Mouse (Mus musculus): ENCODE data around the gene Foxm1.

Gene Foxm1

GRCm38 (mm10) chr6:128362381-128363006 lies at the start of gene Foxm1, which contains the start of gene Rhno1:
Gene Foxm1 (plus strand): TSS chr6:128362967.
Gene Rhno1 (minus strand): TSS chr6:128362911.
- peak; percentile 89 for DNase-seq (ENCODE audit: low spot score)

DNA sequence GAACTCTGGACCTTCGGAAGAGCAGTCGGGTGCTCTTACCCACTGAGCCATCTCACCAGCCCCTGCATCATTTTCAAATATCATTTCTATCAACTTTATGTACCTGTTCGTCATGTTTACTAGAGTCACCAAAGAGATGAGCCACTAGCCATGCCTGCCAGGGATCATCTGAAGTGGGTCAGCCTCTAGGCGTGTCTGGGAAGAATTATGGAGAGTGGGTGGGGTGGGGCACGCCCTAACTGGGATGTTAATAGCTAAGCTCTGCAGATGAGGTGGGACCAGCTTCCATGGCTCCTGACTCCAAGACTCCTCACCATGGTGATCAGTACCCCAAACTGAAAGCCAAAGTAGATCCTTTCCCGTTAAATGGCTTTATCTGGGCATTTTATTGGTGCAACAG lies 48.0 kb upstream of the Foxm1 start:
- DNase-seq (ENCODE audit: low spot score): no peak

DNA sequence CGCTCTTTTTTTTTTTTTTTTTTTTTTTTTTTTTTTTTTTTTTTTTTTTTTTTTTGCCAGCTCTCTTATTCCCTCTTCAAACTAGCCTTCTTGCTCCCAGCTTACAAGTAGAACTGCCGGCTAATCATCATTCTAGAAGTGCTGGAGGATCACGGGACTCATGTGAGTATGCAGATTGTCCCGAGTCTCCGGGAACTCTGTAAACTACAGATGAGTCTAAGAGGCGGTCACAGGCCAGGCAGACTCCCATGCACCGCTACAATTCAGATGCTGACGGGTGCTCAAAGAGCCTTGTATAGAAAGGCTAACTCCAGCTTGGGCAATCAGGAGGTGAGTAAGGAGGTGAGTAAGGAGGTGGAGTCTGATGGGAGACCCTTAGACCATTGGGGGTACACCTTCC lies 47.2 kb upstream of the Foxm1 start:
- no peak for DNase-seq (ENCODE audit: low spot score)

- DNase-seq (ENCODE audit: low spot score): no peak
Observed at GRCm38 (mm10) chr6:128318317-128318716, 44.5 kb upstream of the Foxm1 start.

GRCm38 (mm10) chr6:128334397-128335124 lies 28.2 kb upstream of the Foxm1 start:
- peak; percentile 40 for DNase-seq (ENCODE audit: low spot score)

GRCm38 (mm10) chr6:128337467-128337866 lies 25.3 kb upstream of the Foxm1 start:
- no peak for DNase-seq (ENCODE audit: low spot score)

DNA sequence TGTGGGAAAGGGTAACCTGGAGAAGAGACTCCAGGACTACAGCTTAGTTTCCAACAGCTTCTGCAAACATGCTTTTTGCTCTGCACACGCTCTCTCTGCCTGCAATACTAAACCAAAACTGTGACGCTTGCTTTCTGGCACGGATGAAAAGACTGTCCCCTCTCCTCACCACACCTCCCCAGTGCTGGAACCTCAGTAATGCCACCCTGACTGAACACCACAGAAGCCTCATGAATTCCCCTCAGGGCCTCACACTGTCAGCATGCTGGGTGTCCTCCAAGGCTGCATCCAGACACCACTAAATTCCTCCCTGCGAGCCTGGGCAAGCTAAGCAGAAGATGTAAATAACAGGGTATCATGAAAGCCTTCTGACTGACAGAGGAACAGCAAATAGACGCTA lies 23.9 kb upstream of the Foxm1 start:
- no peak for DNase-seq (ENCODE audit: low spot score)

GRCm38 (mm10) chr6:128341956-128342723 lies 20.6 kb upstream of the Foxm1 start:
- DNase-seq (ENCODE audit: low spot score): no peak

DNA sequence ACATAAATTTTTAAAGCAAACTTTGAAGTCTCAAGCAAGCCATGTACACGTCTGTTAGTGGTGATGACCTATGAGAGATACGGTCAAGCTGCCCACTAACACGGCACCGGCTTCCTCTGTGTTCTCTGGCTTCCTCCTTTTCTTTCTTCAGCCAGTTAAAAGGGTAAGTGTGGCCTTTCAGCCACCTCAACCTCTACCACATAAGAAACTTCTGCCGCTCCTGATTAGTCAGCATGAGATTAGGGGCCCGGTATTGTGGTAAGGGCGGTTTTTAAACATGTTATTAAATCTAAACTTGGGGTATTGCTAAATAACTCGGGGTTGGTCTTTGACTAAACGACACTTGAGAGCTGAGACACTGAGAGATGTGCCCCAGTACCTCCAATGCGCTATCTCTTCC lies 17.1 kb upstream of the Foxm1 start:
- DNase-seq (ENCODE audit: low spot score): no peak

GRCm38 (mm10) chr6:128346782-128347181 lies 16.0 kb upstream of the Foxm1 start:
- DNase-seq (ENCODE audit: low spot score): no peak

DNA sequence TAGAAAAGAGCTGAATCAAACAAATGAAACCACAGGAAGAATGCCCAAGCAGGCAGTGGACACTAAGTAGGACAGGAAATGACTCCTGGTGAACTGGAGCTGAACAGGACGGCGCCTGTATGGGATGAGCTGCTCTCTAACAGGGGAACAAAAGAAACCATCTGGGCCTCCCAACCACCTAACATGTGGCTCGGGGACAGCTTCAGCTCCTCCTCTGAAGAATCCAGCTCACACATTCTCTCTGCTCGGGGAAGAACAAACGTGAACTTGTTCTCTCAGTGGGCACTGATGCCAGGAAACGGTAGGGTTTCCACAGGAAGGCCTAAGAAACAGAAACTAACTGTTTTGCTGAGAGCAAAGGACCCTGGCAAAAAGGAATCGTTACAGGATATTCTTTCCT lies 13.1 kb upstream of the Foxm1 start:
- no peak for DNase-seq (ENCODE audit: low spot score)

DNA sequence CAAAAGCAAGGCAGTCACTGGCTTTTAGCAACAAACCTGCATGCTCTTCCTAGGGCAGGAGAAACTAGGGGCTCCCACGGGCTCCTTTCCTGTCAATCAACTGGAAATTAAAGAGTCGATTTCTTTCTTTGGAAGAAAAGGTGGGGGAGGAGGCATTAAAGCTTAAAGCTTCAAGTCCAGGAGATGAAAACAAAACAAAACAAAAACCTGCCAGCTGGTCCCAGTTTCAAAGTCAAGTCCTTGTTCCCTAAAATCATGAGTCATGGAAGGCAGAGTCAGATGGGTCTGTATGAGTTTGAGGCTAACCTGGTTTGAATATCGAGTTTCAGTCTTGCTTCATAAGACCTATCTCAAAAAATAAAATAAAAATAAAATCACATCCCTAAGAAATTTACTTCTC lies 8.6 kb upstream of the Foxm1 start:
- no peak for DNase-seq (ENCODE audit: low spot score)

DNA sequence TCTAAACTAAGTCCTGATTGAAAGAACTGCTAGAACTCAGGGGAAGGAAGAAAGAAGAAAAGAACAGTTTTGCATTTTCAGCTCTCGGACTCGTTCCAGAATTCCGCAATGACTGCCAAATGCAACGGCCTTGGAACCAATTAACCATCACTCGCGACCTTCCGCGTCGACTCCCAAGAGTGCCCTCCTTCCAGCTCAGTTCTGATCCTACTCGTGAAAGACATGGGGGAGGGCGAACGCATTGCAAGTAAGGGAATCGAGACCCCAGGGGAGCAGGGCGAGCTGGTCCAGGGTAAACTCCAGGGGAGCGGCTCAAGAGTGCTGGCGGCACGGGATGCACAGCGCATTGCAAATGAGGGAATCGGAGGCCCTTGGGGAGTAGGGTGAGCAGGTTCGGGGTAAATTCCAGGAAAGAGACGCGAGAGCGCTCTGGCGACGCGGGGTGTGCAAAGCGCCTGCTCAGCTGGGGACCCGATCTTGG lies 7.5 kb upstream of the Foxm1 start:
- DNase-seq (ENCODE audit: low spot score): peak; percentile 47

- peak; percentile 94 for DNase-seq (ENCODE audit: low spot score)
Observed at GRCm38 (mm10) chr6:128355726-128356416, 6.9 kb upstream of the Foxm1 start, which contains the start of gene Tulp3. Gene Tulp3 (minus strand): TSS chr6:128355851.

DNA sequence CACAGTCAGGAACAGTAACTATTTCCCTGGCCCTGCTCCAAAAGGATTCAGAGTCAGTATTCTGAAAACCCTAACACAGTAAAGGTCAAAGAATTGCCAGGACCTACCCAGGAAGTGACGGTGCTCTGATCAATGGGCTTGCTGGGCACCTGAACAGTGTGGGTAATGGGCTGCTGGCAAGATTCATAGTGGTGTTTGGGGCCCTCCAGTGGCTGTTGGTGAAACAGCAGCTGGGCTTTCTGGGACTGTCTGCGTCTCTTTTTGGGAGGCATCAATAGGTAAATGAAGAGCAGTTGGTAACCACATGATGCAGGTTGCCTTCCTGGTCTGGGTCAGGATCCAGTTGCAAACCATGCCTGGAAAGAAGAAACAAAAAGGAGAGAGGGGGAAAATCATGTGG lies 3.8 kb upstream of the Foxm1 start:
- no peak for DNase-seq (ENCODE audit: low spot score)

- DNase-seq (ENCODE audit: low spot score): no peak
Observed at GRCm38 (mm10) chr6:128361901-128362300, 866 bp upstream of the Foxm1 start.

DNA sequence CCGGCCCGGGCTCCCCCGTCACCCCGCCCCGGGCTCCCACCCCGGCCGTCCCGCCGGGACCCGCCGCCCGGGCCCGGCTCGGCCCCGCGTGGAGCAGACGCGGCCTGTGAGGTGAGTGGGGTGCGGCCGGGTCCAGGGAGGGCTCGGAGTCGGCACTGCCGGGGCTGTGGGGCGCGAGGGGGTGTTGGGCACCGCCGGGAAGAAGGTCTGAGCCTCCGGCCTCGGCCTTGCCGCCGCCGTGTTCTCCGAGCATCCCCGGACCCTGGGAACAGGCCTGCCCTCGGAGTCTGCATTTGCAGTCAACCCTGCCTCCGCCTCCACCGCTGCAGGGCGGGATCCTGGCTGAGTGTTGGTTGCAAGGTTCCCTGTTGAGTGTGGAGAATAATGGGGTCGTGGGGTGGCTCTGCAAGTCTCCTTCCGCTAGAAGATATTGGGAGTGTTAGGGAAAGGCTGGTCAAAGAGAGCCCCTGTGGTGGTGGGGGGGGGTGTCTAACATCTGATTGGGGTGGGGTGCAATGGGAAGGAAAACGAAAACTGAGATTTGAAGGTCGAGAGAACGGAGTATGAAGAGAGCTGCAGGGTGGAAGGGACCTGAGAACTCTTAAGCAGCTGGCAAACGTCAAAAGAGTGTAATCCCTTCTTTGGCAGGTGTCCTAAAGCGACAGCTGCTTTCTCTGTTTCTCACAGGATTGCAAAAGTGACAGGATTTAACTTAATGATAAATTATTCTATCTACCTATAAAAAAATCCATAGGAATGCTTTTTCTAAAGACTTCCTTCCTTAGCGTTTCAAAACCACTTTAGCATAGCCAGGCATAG lies 449 bp downstream of the Foxm1 start:
- DNase-seq (ENCODE audit: low spot score): no peak

- no peak for DNase-seq (ENCODE audit: low spot score)
Observed at GRCm38 (mm10) chr6:128364721-128365120, 2.0 kb downstream of the Foxm1 start.

DNA sequence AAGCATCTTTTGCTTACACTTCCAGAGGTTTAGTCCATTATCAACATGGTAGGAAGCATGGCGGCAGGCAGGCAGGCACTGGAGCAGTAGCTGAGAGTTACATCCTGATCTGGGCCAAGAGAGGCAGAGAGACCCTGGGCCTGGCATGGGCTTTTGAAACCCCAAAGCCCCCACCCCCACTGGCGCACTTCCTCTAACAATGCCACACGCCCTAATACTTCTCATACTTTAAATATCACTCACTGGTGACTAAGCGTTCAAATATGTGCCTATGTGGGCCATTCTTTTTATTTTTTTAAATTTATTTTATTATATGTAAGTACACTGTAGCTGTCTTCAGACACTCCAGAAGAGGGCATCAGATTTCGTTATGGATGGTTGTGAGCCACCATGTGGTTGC lies 3.7 kb downstream of the Foxm1 start:
- no peak for DNase-seq (ENCODE audit: low spot score)

DNA sequence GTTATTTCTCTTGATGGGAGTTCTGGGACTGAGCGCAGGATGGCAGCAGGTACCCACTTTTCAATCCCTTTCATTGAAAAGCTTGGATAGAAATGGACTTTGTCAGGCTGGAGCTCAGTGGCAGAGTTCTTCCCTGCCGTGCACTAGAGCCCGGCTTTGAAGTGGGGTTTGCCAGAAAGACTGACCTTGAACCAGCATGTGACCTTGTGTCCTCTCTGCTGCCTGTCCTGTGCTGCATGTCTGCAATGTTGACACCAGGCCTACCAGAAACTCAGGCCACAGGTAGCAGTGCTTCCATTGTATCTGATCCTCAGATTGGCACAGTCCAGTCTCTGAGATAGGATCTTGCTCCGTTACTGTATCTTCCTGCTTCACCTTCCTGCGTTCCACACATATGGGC lies 7.3 kb downstream of the Foxm1 start:
- no peak for DNase-seq (ENCODE audit: low spot score)

DNA sequence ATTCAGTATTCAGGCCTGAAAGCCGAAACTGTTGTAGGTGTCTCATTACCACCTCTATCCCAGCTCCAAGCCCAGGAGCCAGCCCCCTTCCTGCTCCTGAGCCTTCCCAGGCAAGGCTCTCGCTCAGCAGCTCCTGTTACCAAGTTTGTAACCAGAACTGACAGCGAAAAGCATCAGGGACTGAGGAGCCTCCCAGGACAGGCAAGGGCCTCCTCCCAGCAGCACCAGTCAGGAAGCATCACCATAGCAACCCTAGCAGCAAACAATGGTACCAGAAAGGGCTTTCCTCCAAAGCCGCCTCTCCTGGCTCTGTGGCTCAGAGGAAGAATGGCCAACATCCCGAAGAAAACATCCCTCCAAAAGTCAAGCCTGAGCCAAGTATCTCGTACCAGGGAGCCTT lies 12.4 kb downstream of the Foxm1 start, which contains the start of the genes Tex52 and Gm44596:
Gene Tex52, plus strand, starts transcription at position 265 of the 400 bp plus-strand sequence.
Gene Gm44596, plus strand, starts transcription at position 312 of the 400 bp plus-strand sequence.
- no peak for DNase-seq (ENCODE audit: low spot score)

Measured in testis, postnatal 14 days (tissue).